Mouse (Mus musculus) ovary, postnatal 10 days (tissue): ENCODE results near the gene Fzr1.

Source experiments
- DNase-seq: peaks from one replicate; pipeline ENCODE4 v3.0.0; 2022; ENCODE audit warnings: low spot score

Fzr1 gene

DNA sequence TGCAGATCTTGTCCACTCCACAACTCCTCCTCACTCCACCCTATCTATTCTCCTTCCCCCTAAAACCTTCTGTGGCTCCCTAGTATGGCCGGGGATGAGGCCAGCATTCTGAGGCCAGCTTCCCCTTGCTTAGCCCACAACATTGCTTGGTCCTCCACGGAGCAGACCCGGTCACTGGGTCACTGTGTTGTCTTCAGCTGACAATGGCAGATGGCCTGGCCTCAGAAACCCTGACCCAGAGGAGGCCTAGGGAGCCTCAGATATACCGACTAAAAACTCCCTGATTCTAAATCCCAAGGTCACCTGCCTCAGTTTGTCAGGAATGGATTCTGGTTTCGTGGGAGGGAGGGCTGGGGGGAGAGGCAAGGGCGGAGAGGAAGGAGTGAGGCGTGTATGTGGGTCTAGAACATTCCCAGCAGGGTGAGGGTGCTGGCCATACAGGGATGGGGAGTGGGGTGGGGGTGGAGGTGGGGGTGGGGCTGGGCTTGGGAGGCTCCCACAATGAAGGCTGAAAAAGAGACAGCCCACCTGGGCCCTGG lies 24.0 kb upstream of the Fzr1 start:
- DNase-seq = no peak

DNA sequence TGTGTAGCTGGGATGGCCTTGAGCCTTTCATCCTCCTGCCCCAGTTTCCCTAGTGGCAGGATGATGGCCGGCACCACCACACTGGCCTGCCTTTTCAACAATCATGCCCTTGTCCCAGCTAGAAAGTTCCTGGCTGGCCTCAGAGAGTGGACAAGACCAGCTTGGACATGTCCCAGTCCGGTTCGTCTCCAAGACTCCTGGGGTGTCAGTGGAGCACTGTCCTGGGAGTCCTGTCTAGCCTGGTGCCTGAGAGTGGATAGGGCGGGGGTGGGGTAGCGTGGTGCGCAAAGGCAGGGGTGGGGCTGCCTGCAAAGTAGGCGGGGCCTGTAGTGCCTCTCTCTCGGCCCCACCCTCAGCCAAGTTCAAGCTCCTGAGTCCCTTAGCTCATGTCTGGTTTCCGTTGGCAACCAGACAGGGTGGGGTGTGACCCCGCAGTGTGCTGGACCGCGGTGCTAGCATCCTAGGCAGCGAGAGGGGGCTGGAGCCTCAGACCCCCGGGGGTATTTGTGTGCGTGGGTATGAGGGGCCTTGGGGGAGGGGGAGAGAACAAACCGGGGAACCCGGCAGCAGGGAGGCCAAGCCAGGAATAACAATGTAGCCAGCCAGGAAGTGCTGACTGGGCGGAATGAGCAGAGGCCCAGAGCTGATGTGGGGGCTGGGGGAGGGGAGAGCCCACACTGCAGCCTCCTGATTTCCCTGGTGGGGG lies 23.4 kb upstream of the Fzr1 start:
- DNase-seq = no peak

DNA sequence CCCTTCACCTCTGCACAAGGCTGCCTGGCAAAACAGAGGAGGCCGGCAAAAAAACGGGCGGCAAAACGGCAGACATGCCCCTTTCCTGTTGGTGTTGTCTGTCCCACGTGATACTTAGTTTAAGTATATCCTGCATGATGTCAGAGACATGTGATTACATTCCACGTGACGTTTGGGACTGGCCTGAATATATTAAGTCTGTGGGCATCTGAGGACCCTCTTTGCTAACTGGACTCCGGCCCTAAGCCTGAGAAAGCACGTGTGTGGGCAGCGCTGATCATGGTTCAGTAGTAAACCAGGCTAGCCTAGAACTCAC lies 22.8 kb upstream of the Fzr1 start:
- no peak for DNase-seq

DNA sequence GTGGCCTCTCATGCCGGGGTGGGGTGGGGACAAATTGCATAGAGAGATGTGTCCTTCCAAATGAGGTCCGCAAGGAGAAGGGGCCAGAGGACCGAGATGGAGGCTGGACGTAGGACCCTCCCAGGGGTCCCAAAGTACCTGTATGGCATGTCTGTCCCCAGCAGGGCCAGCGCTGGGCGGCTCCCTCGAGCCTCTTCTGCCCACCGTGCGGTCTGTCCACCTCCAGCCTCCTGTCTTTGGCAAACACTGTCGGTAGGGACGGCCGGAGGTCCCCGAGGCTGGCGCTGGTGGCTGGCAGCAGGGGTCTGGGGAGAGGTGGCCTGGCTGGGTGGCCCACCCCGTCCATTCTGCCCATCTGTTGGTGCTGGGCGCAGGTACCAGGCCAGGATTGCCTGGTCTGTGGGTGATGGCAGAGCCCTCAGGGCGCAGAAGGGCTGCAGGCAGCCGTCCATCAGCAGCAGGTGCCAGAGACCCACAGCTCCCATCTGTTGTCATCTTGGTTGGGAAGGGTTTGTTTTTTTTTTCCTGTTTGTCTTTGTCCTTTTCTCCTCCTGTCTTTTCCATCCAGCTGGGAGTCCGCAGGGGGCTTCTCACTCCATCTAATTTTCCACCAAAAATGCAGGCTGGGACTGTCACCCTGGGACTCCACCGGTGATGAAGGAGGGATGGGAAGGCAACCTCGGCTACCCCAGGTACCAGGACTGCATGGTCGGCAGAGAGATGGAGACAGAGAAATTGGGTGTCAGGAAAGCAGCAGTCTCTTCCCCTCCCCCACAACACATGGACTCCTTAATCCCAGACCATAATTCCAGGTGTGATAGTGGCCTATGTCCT lies 22.3 kb upstream of the Fzr1 start:
- no peak for DNase-seq

DNA sequence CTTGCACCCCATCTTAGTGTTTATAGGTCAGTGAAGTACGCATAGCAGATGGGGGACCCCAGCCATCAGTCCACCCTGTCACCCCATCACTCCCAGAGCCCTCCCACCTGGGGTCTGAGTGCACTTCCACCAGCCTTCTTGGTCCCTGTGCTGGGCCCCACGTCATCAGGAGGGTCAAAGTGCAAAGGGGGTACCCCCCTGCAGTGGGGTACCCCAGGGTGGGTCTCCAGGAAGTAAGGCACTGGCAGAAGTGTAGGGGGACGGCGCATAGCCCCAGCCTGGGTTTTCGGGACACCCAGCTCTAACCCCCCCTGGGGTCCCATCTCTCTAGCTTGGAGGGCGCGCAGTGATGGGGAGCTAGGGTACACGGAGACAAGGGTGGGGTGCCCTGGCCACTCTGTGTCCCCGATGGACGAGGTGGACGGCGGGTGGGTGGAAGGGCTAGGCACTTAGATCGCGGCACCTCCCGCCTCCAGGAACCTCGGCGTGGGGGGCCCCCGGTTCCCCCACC lies 21.5 kb upstream of the Fzr1 start:
- no peak for DNase-seq

DNA sequence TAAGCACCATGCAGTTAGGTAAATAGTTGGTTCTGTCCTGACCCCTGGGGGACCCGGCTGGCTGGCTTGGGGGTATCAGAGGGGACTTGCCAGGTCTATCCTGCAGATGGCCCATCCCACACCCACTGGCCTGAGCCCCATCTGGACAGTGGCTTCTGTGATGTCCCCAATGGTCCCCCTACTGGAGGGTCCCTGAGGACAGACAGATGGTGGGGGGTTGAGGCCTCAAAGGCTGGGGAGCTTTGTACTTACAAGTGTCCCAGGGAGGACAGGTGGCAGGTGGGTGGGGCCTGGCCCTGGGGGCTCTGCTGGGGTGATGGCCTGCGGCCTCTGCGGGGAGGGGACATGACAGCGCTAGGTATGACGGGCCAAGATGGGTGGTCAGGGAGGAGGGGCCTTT lies 21.0 kb upstream of the Fzr1 start:
- no peak for DNase-seq

DNA sequence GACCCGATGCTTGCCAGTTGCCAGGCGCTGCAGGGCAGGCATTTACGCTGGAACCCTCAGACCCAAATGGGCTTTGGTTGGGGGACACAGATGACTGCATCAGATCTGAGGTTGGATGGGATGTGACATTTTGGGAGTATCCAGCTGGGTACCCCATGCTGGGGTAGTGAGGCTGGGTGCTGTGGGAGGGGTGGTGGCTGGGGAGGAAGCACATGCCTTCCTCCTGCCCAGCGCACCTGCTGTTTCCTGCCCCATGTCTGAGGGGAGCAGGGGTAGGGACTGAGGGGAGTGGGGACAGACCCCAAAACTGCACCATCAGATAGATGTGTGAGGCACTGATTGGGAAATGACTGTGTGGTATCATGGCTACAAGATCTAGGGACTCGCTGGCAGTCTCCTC lies 18.4 kb upstream of the Fzr1 start:
- no peak for DNase-seq

DNA sequence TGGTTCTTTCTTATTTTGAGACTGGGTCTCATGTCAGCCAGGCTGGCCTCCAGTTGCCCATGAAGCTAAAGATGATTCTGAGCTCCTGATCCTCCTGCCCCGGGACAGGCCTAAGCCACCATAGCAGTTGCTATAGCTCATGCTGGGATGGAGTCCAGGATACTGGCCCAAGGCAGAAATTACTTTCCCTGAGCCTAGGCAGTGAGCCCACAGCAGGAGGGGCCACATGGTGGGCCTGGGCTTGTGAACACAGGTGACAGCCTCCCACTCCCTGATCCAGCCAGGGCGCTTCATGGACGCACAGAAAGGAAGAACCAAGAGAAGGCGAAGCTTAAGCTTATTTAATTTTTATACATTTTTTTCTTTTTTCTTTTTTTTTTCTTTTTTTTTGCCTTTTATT lies 17.5 kb upstream of the Fzr1 start:
- no peak for DNase-seq

DNA sequence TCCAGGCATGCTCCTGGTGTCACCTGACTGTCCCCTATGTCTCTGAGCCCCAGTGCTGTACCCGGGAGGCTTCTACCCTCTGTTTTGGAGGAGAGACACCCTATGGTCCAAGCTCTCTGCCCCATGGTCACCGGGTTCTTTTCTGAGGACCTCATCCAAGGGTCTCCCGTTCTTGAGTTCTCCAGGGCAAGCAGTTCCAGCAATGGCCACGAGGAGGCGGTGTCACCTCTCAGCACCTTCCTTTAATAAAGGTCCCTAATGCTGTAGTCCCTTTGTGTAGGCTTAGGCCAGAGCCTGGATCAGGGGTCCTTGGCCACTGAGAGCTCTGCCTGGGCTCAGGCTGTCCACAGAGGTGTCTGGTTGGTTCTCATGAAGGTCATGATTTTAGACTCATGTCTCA lies 16.8 kb upstream of the Fzr1 start:
- no peak for DNase-seq

DNA sequence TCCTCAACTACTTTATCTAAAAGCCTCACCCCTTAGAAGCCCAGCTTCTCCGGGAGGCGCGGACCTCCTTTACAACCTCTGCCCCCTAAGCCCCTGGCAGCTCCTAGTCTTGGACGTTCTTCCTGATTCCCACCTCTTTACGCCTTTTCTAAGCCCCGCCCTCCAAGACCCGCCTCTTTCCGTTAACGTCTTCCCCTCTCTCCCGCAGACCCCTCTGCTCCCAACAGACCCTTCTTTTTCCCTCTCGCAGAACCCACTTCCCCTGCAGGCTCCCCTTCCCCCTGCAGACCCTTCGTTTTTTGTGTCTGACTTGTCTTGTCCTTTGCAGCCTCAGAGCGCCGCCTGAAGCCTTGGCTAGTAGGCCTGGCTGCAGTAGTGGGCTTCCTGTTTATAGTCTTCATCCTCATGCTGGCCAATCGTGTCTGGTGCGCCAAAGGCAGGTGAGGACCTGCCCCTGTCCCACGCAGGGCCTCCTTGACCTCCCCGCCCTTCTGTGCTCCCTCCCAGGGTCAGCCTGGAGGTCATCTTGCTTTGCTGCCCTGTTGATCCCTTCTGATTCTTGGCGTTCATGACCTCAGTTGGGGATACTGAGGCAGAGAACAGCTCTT lies 15.2 kb upstream of the Fzr1 start:
- DNase-seq = no peak

DNA sequence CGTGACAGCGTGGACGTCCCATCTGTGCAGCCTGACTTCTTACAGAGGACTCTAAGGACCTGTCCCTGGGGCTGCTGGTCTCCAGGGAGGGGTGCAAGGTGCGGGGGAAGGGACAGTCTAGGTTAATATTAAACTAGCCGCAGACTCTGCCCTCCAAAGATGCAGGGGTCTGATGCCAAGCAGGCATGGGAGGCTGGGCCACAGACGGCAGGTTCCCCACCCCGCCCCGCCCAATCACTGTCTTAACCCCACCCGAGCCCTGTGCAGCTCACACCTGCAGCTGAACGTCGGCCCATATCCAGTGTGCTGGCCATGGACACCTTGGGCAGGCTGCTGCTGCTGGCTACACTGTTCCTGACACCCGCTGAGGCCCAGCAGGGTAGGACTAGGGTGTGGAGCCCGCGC lies 14.5 kb upstream of the Fzr1 start, which contains the start of gene Smim24:
Gene Smim24 (plus strand): TSS at position 271 of the 405 bp plus-strand sequence.
- DNase-seq = no peak

DNA sequence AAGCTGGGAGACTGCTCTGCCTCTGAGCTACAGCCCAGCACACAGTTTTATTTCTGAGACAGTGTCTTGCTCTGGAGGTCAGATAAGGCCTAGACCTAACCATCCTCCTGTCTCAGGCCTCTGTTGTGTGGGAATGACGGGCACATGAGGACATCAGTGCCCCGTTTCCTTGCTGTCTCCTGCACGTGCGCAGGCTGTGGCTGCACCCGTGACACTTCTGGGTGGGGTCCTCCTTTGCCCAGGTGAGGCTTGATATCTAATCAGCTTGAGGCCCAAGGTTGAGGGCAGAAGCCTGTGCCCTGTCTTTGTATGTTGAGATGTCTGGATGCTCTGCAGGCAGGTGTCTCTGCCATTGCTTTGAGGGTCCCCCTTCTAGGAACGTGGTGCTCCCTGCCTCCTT lies 14.0 kb upstream of the Fzr1 start:
- DNase-seq = no peak

DNA sequence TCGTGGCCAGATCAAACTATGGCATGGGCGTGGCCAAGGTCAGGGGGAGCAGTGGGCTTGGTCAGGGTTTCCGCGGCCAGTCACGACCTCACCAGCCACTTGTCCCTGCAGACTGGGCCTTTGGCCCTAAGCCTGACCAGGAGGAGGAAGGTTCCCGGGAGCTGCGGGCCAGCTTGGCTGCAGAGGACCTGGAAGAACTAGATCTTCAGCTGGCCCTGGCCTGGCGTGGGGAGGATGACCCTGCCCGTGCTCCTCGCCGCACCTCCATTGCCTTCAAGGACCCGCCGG lies 12.3 kb upstream of the Fzr1 start:
- DNase-seq = no peak

DNA sequence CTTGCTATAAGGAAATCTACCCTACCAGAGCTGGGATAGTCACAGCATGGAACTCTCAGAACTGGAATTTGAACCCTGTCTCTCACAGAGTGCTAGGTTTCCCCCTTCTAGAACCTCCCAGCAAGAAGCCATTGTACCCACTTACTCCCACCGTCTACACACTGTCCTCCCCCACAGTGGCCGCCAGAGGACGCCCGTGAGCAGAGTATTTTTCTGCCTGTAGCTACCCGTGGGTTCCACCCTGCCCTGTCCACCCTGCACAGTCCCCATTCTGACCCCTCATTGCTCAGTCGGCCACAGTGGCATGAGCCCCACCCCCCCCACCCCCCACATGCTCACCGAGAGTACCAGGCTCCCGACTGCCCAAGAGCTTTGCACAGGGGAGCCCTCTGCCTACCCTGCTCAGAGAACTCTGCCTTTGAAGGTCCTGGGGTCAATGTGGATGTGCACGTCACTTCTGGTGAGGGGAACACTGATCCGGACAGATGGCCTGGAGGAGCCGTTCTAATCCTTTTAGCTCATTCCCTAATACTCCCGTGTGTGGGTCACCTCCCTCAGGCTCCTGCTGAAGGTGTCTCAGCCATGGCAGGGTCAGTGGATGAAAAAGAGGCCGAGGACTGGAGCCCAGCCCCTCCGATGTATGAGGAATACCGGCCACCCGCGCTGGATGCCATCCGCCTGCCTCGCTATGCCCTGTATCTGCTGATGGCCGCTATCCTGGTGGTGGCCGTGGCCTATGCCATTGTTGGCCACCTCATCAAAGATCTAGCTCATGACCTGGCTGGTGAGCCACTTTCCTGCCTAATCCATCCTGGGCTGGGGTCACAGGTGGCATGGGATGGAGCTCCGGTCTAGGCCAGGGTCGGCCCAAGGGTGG lies 11.7 kb upstream of the Fzr1 start:
- peak; percentile 59 for DNase-seq

DNA sequence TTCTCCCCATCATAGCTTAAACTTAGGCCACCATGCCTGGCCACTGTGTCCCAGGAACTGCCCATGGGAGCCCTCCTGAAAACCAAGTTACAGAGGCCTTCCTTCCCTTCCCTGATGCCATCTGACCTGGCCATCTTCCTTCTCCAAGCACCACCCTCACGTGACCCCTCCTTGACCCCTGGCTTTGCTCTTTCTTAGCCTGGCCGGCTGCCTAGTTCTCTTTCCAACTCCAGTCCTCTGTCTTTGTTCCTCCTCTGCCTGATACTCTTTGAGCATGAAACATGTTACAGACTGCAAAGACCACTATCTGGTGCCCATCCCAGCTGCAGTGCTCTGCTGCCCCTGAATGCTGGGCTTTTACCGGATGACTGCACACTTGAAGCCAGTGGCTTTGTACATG lies 11.1 kb upstream of the Fzr1 start:
- no peak for DNase-seq

DNA sequence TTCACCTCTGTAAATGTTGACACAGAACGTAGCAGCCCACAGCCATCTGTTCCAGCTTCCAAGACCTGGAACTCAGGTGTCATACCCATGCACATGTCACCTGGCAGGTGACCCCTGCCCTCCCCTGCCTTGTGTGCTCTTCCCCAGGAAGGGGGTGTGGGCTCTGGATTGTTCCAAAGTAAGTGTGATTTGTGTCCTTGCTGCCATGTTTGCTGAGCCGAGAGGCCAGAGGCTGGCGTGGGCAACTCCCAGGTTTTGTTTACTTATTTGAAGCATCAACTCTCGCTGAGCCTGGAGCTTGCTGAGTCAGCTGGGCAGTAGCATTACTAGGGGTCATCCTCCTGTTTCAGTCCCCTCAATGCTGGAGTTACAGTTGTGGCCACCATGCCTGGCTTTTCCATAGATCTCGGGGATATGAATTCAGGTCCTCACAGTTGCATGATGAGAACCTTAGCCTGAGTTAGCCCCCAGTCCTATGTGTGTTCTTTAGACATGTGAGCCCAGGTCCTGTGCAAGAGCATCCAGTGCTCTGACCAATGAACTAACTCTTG lies 10.3 kb upstream of the Fzr1 start, which contains the start of gene Gm48552:
Gene Gm48552 (plus strand): TSS at position 501 of the 551 bp plus-strand sequence.
- no peak for DNase-seq

DNA sequence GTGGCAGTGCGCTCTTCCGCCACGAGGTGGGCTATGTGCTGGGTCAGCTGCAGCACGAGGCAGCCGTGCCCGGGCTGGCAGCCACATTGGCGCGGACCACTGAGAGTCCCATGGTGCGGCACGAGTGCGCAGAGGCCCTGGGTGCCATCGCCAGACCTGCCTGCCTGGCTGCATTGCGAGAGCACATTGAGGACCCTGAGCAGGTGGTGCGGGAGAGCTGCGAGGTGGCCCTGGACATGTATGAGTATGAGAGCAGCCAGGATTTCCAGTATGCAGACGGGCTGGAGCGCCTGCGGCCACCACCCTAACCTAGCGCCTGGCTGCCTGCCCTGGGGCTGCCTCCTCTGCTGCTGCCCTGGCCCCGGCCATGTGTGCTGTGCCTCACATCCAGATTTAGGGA lies 9.4 kb upstream of the Fzr1 start:
- DNase-seq = no peak

DNA sequence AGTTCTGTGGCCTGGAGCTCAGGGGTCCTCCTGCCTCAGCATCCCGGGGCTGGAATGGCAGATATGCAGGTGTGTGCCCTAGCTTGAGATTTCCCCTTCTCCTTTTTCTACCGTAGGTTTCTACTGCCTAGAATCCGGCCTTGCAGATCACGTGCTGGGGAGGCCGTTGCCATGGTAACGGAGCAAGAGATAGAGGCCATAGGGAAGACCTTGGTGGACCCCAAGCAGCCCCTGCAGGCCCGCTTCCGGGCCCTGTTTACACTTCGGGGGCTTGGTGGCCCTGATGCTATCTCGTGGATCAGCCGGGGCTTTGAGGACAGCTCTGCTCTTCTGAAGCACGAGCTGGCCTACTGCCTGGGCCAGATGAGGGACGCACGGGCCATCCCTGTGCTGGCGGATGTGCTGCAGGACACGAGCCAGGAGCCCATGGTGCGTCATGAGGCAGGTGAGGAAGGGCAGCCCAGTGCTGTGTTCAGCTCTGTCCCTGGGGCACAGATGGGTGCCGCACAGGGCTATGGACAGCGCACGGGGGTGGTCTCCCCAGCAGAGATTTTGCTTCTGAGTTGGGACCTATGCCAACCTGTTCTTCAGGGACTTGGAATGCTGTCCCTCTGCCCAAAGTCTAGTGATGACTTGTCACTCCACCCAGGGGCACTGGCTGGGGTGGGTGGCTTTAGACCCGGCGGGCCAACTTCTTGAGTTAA lies 7.4 kb upstream of the Fzr1 start:
- no peak for DNase-seq

DNA sequence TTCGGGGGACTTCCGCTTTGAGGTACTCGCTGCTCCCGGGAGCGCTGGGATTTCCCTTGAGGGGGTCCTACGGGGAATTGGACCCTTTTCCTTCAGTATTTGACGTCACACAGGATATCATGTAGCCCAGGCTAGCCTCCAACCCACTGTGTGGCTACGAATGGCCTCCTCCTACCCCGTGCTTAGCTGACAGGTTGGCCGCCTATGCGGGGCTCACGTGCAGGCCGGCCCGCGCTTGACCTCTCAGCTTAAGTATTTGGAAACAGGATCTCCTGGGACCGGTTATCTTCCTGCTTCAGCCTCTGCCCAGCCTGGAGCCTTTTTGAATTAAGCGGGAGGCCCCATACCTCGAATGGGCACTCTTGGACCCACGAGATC lies 6.3 kb upstream of the Fzr1 start:
- no peak for DNase-seq

DNA sequence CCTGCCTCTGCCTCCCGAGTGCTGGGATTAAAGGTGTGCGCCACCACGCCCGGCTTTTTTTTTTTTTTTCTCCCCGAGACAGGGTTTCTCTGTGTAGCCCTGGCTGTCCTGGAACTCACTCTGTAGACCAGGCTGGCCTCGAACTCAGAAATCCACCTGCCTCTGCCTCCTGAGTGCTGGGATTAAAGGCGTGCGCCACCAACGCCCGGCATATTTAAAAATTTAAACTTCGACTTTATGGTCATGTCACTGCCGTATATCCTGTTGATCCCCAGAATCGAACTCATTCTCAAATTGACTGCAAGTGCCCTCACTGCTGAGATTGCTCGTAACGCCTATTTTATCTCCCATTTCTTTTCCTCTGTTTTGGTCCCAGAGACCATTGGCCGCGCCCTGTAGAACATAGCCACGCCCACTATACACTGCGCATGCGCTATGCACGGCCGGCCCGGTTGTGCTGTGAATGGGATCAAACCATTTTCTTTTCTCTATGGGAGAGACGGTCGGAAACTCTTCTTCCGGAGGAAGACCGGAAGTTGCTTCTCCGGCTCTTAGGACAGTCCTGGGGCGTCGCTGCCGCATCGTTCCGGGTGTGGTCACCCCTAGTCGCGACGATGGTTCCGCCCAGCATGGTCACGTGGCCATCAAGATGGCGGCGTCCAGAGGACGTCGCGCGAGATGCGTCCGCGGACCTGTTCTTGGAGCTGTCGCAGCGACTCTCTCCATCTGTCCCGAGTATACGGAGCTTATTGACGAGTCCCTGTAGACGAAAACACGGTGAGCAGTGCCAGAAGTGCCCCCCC lies 5.7 kb upstream of the Fzr1 start, which contains the start of the genes Dohh and Gm48551:
Gene Dohh (plus strand): TSS at position 627 of the 803 bp plus-strand sequence.
Gene Gm48551 (plus strand): TSS at position 665 of the 803 bp plus-strand sequence.
- peak; percentile 96 for DNase-seq
